Mouse (Mus musculus) layer of hippocampus, postnatal 25 days (tissue): ENCODE results near the gene Atp1b2. TPM values are rescaled to one million over a fixed set of nuclear protein-coding genes. Genes with fewer than 3 reads are reported as not detected.

Experiments
- DNase-seq, 2 experiments: peaks; one replicate each; pipeline ENCODE4 v3.0.0; 2022; ENCODE audit warnings: mixed read lengths in 2 of 2, low spot score in 1 of 2; ENCODE audit errors: extremely low spot score in 1 of 2
- total RNA-seq, 2 experiments: library from RNA; stranded (reverse); gene quantifications; 2 replicates each; pipeline ENCODE4 v1.2.3; 2021

The Atp1b2 gene
- total RNA-seq, 2 experiments from 2014 or later: 394 to 472 TPM

- DNase-seq: peak; percentile 75 to 80
Observed at GRCm38 (mm10) chr11:69581147-69581688, 24.5 kb downstream of the Atp1b2 start.

GRCm38 (mm10) chr11:69580572-69581146, 25.1 kb downstream of the Atp1b2 start:
- DNase-seq: no peak

GRCm38 (mm10) chr11:69580091-69580514, 25.6 kb downstream of the Atp1b2 start, which contains the start of the genes Wrap53 and Trp53:
TSS of gene Wrap53 (minus strand) at chr11:69580255.
TSS of gene Trp53 (plus strand) at chr11:69580359.
- peak; percentile 48 to 65 for DNase-seq

- peak; percentile 99 to 100 for DNase-seq
Observed at GRCm38 (mm10) chr11:69579128-69580017, 26.4 kb downstream of the Atp1b2 start.

GRCm38 (mm10) chr11:69578301-69578700, 27.4 kb downstream of the Atp1b2 start:
- DNase-seq: no peak

- no peak for DNase-seq
Observed at GRCm38 (mm10) chr11:69576307-69576706, 29.4 kb downstream of the Atp1b2 start.

- DNase-seq: no peak
Observed at GRCm38 (mm10) chr11:69575220-69575619, 30.5 kb downstream of the Atp1b2 start.

GRCm38 (mm10) chr11:69565131-69565530, 40.6 kb downstream of the Atp1b2 start:
- no peak for DNase-seq

- no peak for DNase-seq
Observed at GRCm38 (mm10) chr11:69564391-69564790, 41.4 kb downstream of the Atp1b2 start.

GRCm38 (mm10) chr11:69563373-69563772, 42.4 kb downstream of the Atp1b2 start:
- no peak for DNase-seq

GRCm38 (mm10) chr11:69560896-69561854, 44.6 kb downstream of the Atp1b2 start:
- DNase-seq: no peak

GRCm38 (mm10) chr11:69559851-69560765, 45.6 kb downstream of the Atp1b2 start, which contains the start of gene Efnb3:
TSS of gene Efnb3 (minus strand) at chr11:69560205.
- DNase-seq: peak in 1 of 2 experiments; percentile 39

- no peak for DNase-seq
Observed at GRCm38 (mm10) chr11:69559183-69559582, 46.6 kb downstream of the Atp1b2 start.

GRCm38 (mm10) chr11:69558756-69559155, 47.0 kb downstream of the Atp1b2 start:
- DNase-seq: no peak

GRCm38 (mm10) chr11:69557381-69557958, 48.3 kb downstream of the Atp1b2 start:
- DNase-seq: peak in 1 of 2 experiments; percentile 51

GRCm38 (mm10) chr11:69554539-69555140, 51.1 kb downstream of the Atp1b2 start:
- no peak for DNase-seq

GRCm38 (mm10) chr11:69553341-69553721, 52.4 kb downstream of the Atp1b2 start:
- no peak for DNase-seq
